Mouse (Mus musculus) gastrocnemius, adult 2 months (tissue): Measurements from ENCODE around the gene Gm26920. TPM values are rescaled to one million over a fixed set of nuclear protein-coding genes. Genes with fewer than 3 reads are reported as not detected.
"Not testable (repeated sequence)": the region's sequence is repeated elsewhere in the genome, so short reads cannot be mapped to it uniquely, and the experiment has no call there.

Experiments used
- DNase-seq: peaks from one replicate; pipeline ENCODE4 v3.0.0; 2022
- H3K27ac ChIP-seq: fragments of 200-600 bp; 2 replicates; pipeline ENCODE4 v1.8.1; 2022; ENCODE audit warnings: mild to moderate bottlenecking
- H3K4me3 ChIP-seq: fragments of 200-600 bp; 2 replicates; pipeline ENCODE4 v1.8.1; 2022; ENCODE audit warnings: mild to moderate bottlenecking, moderate library complexity
- CTCF ChIP-seq: fragments of 200-600 bp; IDR thresholded peaks from 2 replicates; pipeline ENCODE4 v1.8.1; 2022; ENCODE audit warnings: antibody characterized with exemption, mild to moderate bottlenecking, moderate library complexity
- intact Hi-C: fragments of 180-260 bp; cut with DNase I; formaldehyde crosslinking; loops from one replicate; pipeline ENCODE4 v1.15.1; 2025
- long read RNA-seq, 2 experiments: library from polyadenylated mRNA; stranded (forward); transcript quantifications; one replicate each; pipeline ENCODE4 v2.0.0; 2021
- total RNA-seq, 2 experiments: library from RNA; stranded (reverse); gene quantifications; 2 replicates each; pipeline ENCODE4 v1.2.3; 2021

Gene Gm26920
- total RNA-seq = under 1 TPM in 1 of 2 experiments, not detected in 1; 0.59 TPM
- long read RNA-seq, experiment 1 = 0 reads
- long read RNA-seq, experiment 2 = 0 reads

GRCm38 (mm10) chr7:30090092-30090969, at the start of gene Gm26920, which contains the start of gene Zfp566:
Gene Gm26920 (minus strand): TSS chr7:30090410.
Gene Zfp566 (minus strand): TSS chr7:30090527.
- Histone ChIP-seq H3K27ac (peak within 1 kb of the TSS; percentile 91), H3K4me3 (peak within 1 kb of the TSS; percentile 92)
- DNase-seq = peak; percentile 97
- intact Hi-C loops = loop anchor here (2.0 to 5.0 kb wide), 3 partner anchors 18 to 183 kb away; partner anchors contain the start of genes Zfp27, Zfp383, Zfp74 and Zfp82
- TF ChIP-seq CTCF = no peak

GRCm38 (mm10) chr7:30136826-30137225, 46.6 kb upstream of the Gm26920 start:
- no peak overlapping the region for H3K27ac ChIP-seq
- no peak for TF ChIP-seq CTCF
- intact Hi-C loops = no loop called here
- H3K4me3 ChIP-seq = no peak overlapping the region
- DNase-seq = no peak

- intact Hi-C loops = no loop called here
- no peak for DNase-seq
- Histone ChIP-seq H3K27ac (no peak overlapping the region), H3K4me3 (no peak overlapping the region)
- TF ChIP-seq CTCF = no peak
These were observed 42.2 kb upstream of the Gm26920 start for GRCm38 (mm10) chr7:30132396-30132795.

GRCm38 (mm10) chr7:30129900-30130299, 39.7 kb upstream of the Gm26920 start:
- intact Hi-C loops = no loop called here
- TF ChIP-seq CTCF = no peak
- no peak for DNase-seq
- Histone ChIP-seq H3K27ac (no peak overlapping the region), H3K4me3 (no peak overlapping the region)

- H3K27ac ChIP-seq = peak overlapping the region; percentile 92
- DNase-seq = no peak
- H3K4me3 ChIP-seq = peak overlapping the region; percentile 95
- TF ChIP-seq CTCF = no peak
- intact Hi-C loops = no loop called here
These were observed 31.9 kb upstream of the Gm26920 start for GRCm38 (mm10) chr7:30122188-30122530.

GRCm38 (mm10) chr7:30121308-30122187, 31.3 kb upstream of the Gm26920 start, which contains the start of gene Zfp382:
Gene Zfp382 (plus strand): TSS chr7:30121942.
- peak within 1 kb of the TSS; percentile 95 for H3K4me3 ChIP-seq
- no peak for TF ChIP-seq CTCF
- intact Hi-C loops = no loop called here
- H3K27ac ChIP-seq = peak within 1 kb of the TSS; percentile 92
- DNase-seq = peak; percentile 95

- DNase-seq, H3K4me3 ChIP-seq, H3K27ac ChIP-seq, intact Hi-C loops: not testable (repeated sequence)
These were observed 27.7 kb upstream of the Gm26920 start for GRCm38 (mm10) chr7:30117935-30118334.

GRCm38 (mm10) chr7:30116076-30116475, 25.9 kb upstream of the Gm26920 start:
- no peak overlapping the region for H3K4me3 ChIP-seq
- TF ChIP-seq CTCF = no peak
- intact Hi-C loops = no loop called here
- DNase-seq = no peak
- no peak overlapping the region for H3K27ac ChIP-seq

GRCm38 (mm10) chr7:30099297-30099696, 9.1 kb upstream of the Gm26920 start:
- no peak for TF ChIP-seq CTCF
- Histone ChIP-seq H3K27ac (peak overlapping the region; percentile 53), H3K4me3 (peak overlapping the region; percentile 55)
- intact Hi-C loops = loop anchor here (5.0 kb wide), 1 partner anchor 68 kb away; the partner anchor contains the start of gene Zfp146
- peak; percentile 54 for DNase-seq

GRCm38 (mm10) chr7:30095551-30096125, 5.4 kb upstream of the Gm26920 start:
- intact Hi-C loops = loop anchor here (5.0 kb wide), 1 partner anchor 72 kb away; the partner anchor contains the start of gene Zfp146
- peak overlapping the region; percentile 95 for H3K4me3 ChIP-seq
- no peak for DNase-seq
- no peak for TF ChIP-seq CTCF
- H3K27ac ChIP-seq = peak overlapping the region; percentile 99

GRCm38 (mm10) chr7:30094646-30095429, 4.6 kb upstream of the Gm26920 start, which contains the start of gene Zfp260:
Gene Zfp260 (plus strand): TSS chr7:30094777.
- DNase-seq = peak; percentile 92
- Histone ChIP-seq H3K27ac (peak within 1 kb of the TSS; percentile 99), H3K4me3 (peak within 1 kb of the TSS; percentile 95)
- intact Hi-C loops = loop anchor here (5.0 kb wide), 2 partner anchors 72 to 188 kb away; partner anchors contain the start of genes Zfp146, Zfp27 and Zfp383
- TF ChIP-seq CTCF = peak; percentile 24; the same call in 1 of the 2 replicates
